Mouse (Mus musculus): ENCODE measurements around the gene Mprip. TPM values are rescaled to one million over a fixed set of nuclear protein-coding genes. Genes with fewer than 3 reads are reported as not detected.

Mprip gene
- polyA plus RNA-seq, 1 experiment from 2014 or later: 56.2 TPM

DNA sequence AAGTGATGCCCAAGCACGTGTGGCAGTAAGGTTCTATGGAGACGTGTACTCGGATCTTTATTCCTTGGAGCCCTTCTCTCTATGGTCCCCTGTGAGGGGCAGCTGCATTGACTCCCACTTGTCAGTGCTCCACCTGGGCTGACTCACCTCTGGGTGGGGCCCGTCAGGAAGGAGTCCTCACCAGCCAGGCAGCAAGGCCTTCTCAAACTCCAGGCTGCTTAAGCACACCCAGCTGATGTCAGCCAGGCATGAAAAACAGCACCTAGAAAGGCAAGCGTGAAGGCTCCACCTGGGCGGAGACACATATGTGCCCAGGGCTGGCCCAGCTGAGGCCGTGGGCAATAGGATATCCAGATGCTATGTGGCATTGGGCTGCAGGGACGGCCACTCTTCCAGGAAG, 18.7 kb upstream of the Mprip start:
- no peak for ATAC-seq (replicated peaks; ENCODE audit: low FRiP score, low TSS enrichment, low read depth)

DNA sequence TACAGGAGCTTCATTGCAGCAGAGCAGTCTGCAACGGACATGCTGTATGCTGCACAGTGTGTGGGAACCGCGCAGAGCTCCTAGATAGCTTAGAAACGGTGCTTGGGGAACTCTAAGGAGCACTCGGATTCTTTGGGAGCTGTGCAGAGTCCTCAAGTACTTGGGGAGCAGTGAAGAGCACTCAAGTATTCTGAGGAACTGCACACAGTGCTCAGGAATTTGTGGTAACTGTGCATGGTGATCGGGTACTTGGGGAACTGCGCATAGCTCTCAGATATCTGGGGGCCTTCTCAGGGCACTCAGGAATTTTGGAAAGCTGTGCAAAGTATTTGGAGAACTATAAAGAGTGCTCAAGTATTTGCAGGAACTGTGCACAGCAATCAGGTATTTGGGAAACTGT, 16.1 kb upstream of the Mprip start:
- WGBS: 52% methylated on average over 7 of the region's 7 CpGs
- DNase-seq (ENCODE audit: low spot score) (no peak), ATAC-seq (replicated peaks; ENCODE audit: low FRiP score, low TSS enrichment, low read depth) (no peak)
- H3K4me2 ChIP-seq (ENCODE audit: low read length): no peak overlapping the region
- no peak overlapping the region for H3K4me3 ChIP-seq (ENCODE audit: low read depth, low read length)
- H3K9me3 ChIP-seq (ENCODE audit: control insufficient read depth, low read length): no peaks in the 10 kb centered on the region
- H3K4me1 ChIP-seq (replicated peaks; ENCODE audit: control insufficient read depth, insufficient read depth, low read length): no peaks in the 10 kb centered on the region
- no peak overlapping the region for H3K9ac ChIP-seq (ENCODE audit: low read length)
- no peaks in the 10 kb centered on the region for H3K27me3 ChIP-seq (replicated peaks; ENCODE audit: control insufficient read depth, insufficient read depth, low read length)
- H3K36me3 ChIP-seq (ENCODE audit: control insufficient read depth, insufficient read depth, low read length): no peaks in the 10 kb centered on the region
- no peak overlapping the region for H3K27ac ChIP-seq (ENCODE audit: low read depth)

More for the DNA sequence above, 18.7 kb upstream of the Mprip start:
- Histone ChIP-seq H3K4me3 (ENCODE audit: low read depth, low read length) (no peak overlapping the region), H3K9me3 (ENCODE audit: control insufficient read depth, low read length) (no peaks in the 10 kb centered on the region), H3K36me3 (ENCODE audit: control insufficient read depth, insufficient read depth, low read length) (no peaks in the 10 kb centered on the region), H3K4me1 (replicated peaks; ENCODE audit: control insufficient read depth, insufficient read depth, low read length) (no peaks in the 10 kb centered on the region), H3K4me2 (ENCODE audit: low read length) (no peak overlapping the region), H3K27me3 (replicated peaks; ENCODE audit: control insufficient read depth, insufficient read depth, low read length) (no peaks in the 10 kb centered on the region), H3K27ac (ENCODE audit: low read depth) (no peak overlapping the region), H3K9ac (ENCODE audit: low read length) (no peak overlapping the region)
- WGBS: 84% methylated on average over 8 of the region's 8 CpGs
- DNase-seq (ENCODE audit: low spot score): peak; percentile 46

DNA sequence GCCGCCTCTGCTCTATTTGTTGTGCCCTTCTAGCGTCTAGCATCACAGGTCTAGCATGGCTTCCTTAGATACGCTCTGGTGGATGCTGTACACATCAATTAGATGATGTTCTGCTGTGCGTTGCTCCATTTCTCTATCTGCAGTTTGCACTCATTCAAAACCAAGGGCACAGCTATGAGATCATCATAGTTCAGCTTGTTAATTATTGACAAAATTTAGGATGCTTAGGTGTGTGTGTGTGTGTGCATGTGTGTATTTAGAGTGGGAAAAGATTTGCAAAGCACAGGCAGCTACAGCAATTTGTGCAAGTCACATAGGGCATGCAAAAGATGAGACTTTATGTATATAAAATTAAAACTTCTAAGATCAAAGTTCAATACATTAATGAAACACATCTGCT, 12.0 kb upstream of the Mprip start:
- H3K27me3 ChIP-seq (replicated peaks; ENCODE audit: control insufficient read depth, insufficient read depth, low read length): no peaks in the 10 kb centered on the region
- no peak for ATAC-seq (replicated peaks; ENCODE audit: low FRiP score, low TSS enrichment, low read depth)
- H3K4me1 ChIP-seq (replicated peaks; ENCODE audit: control insufficient read depth, insufficient read depth, low read length): no peaks in the 10 kb centered on the region
- no peaks in the 10 kb centered on the region for H3K36me3 ChIP-seq (ENCODE audit: control insufficient read depth, insufficient read depth, low read length)
- no peak overlapping the region for H3K9ac ChIP-seq (ENCODE audit: low read length)
- no peak for DNase-seq (ENCODE audit: low spot score)
- WGBS: 57% methylated on average over 4 of the region's 4 CpGs
- no peak overlapping the region for H3K27ac ChIP-seq (ENCODE audit: low read depth)
- no peak overlapping the region for H3K4me3 ChIP-seq (ENCODE audit: low read depth, low read length)
- no peak overlapping the region for H3K4me2 ChIP-seq (ENCODE audit: low read length)
- no peaks in the 10 kb centered on the region for H3K9me3 ChIP-seq (ENCODE audit: control insufficient read depth, low read length)

DNA sequence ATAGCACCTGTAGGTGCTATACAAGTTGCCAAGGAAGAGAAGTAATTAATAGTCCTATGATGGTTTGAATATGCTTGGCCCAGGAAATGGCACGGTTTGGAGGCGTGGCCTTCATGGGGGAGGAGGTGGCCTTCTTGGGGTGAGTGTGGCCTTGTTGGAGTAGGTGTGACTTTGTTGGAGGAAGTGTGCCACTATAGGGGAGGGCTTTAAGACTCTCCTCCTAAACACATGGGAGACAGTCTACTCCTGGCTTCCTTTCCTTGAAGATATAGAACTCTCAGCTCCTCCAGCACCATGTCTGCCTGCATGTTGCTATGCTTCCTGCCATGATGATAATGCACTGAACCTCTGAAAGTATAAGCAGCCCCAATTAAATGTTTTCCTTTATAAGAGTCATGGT, 8.1 kb upstream of the Mprip start:
- Histone ChIP-seq H3K4me1 (replicated peaks; ENCODE audit: control insufficient read depth, insufficient read depth, low read length) (no peaks in the 10 kb centered on the region), H3K27me3 (replicated peaks; ENCODE audit: control insufficient read depth, insufficient read depth, low read length) (no peaks in the 10 kb centered on the region), H3K4me2 (ENCODE audit: low read length) (no peak overlapping the region), H3K9ac (ENCODE audit: low read length) (no peak overlapping the region), H3K9me3 (ENCODE audit: control insufficient read depth, low read length) (no peaks in the 10 kb centered on the region), H3K4me3 (ENCODE audit: low read depth, low read length) (no peak overlapping the region), H3K36me3 (ENCODE audit: control insufficient read depth, insufficient read depth, low read length) (no peaks in the 10 kb centered on the region), H3K27ac (ENCODE audit: low read depth) (no peak overlapping the region)
- ATAC-seq (replicated peaks; ENCODE audit: low FRiP score, low TSS enrichment, low read depth): no peak
- no peak for DNase-seq (ENCODE audit: low spot score)
- WGBS: 79% methylated on average over 2 of the region's 2 CpGs

DNA sequence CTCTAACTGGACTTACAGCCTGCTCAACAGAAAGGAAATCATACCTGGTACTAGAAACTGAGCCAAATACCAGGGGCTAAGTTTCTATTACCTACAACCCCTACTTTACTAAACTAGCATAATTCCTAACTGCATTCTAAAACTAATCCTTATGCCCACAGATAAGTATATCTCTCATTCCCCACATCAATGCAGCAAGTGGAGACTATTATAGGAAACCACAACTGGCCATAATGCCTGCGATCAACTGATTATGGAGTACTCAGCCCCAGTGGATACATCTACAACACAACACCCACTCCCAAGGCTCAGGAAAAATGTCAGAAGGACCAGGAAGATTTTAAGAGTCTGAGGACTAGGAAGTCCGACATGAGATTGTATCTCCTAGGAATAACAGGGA, 7.6 kb upstream of the Mprip start:
- WGBS: 93% methylated on average over 2 of the region's 2 CpGs
- no peak overlapping the region for H3K27ac ChIP-seq (ENCODE audit: low read depth)
- ATAC-seq (replicated peaks; ENCODE audit: low FRiP score, low TSS enrichment, low read depth): no peak
- H3K4me1 ChIP-seq (replicated peaks; ENCODE audit: control insufficient read depth, insufficient read depth, low read length): no peaks in the 10 kb centered on the region
- no peaks in the 10 kb centered on the region for H3K27me3 ChIP-seq (replicated peaks; ENCODE audit: control insufficient read depth, insufficient read depth, low read length)
- no peaks in the 10 kb centered on the region for H3K36me3 ChIP-seq (ENCODE audit: control insufficient read depth, insufficient read depth, low read length)
- no peak overlapping the region for H3K9ac ChIP-seq (ENCODE audit: low read length)
- no peak overlapping the region for H3K4me3 ChIP-seq (ENCODE audit: low read depth, low read length)
- no peak for DNase-seq (ENCODE audit: low spot score)
- no peaks in the 10 kb centered on the region for H3K9me3 ChIP-seq (ENCODE audit: control insufficient read depth, low read length)
- H3K4me2 ChIP-seq (ENCODE audit: low read length): no peak overlapping the region

DNA sequence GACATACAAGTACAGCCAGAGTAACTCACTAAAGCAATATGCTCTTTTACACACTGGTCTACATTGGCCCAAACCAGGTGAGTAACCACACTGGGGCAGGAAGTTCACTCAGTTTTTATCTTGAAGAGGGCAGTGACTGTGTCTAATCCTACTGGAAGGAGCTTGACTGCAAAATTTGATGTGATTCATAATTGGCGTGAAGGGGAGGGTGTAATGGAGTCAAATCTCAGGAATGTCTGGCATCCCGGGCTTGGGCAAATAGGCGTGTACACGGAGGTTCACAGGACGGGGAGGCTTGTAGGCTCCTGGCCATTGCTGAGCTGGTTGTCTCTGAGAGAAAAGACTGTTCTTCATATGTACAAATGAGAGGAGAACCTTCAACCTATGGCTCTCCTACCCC, 5.8 kb upstream of the Mprip start:
- WGBS: 38% methylated on average over 5 of the region's 5 CpGs
- Histone ChIP-seq H3K4me3 (ENCODE audit: low read depth, low read length) (no peak overlapping the region), H3K27me3 (replicated peaks; ENCODE audit: control insufficient read depth, insufficient read depth, low read length) (no peaks in the 10 kb centered on the region), H3K4me1 (replicated peaks; ENCODE audit: control insufficient read depth, insufficient read depth, low read length) (no peaks in the 10 kb centered on the region), H3K27ac (ENCODE audit: low read depth) (no peak overlapping the region), H3K9ac (ENCODE audit: low read length) (no peak overlapping the region), H3K4me2 (ENCODE audit: low read length) (no peak overlapping the region), H3K9me3 (ENCODE audit: control insufficient read depth, low read length) (no peaks in the 10 kb centered on the region), H3K36me3 (ENCODE audit: control insufficient read depth, insufficient read depth, low read length) (no peaks in the 10 kb centered on the region)
- no peak for DNase-seq (ENCODE audit: low spot score)
- no peak for ATAC-seq (replicated peaks; ENCODE audit: low FRiP score, low TSS enrichment, low read depth)

DNA sequence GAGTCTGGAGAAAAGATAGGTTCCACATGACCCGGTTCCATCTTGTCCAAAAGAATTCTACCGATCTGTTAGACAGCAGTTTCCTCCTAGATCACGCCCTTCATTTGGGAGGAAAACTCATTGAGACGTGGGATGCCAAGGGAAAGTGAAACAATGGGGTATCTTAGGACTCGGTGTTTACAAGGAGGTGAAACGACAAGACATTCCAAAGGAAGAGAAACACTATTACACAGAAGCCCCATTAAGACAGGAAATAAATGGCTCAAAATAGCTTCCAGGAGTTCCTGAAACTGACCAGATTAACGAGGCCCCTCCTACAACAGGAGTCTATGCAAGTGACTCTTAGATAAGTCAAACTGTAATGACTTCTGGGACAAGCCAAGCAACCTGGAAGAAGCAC, 5.1 kb upstream of the Mprip start:
- H3K27ac ChIP-seq (ENCODE audit: low read depth): no peak overlapping the region
- no peaks in the 10 kb centered on the region for H3K27me3 ChIP-seq (replicated peaks; ENCODE audit: control insufficient read depth, insufficient read depth, low read length)
- H3K9ac ChIP-seq (ENCODE audit: low read length): no peak overlapping the region
- H3K4me1 ChIP-seq (replicated peaks; ENCODE audit: control insufficient read depth, insufficient read depth, low read length): no peaks in the 10 kb centered on the region
- DNase-seq (ENCODE audit: low spot score): no peak
- no peak overlapping the region for H3K4me3 ChIP-seq (ENCODE audit: low read depth, low read length)
- 45% methylated on average over 7 of the region's 7 CpGs for WGBS
- no peak for ATAC-seq (replicated peaks; ENCODE audit: low FRiP score, low TSS enrichment, low read depth)
- no peaks in the 10 kb centered on the region for H3K9me3 ChIP-seq (ENCODE audit: control insufficient read depth, low read length)
- H3K4me2 ChIP-seq (ENCODE audit: low read length): 0 out of 2 replicates have a peak overlapping the region, but pooled peaks have one; percentile 6
- H3K36me3 ChIP-seq (ENCODE audit: control insufficient read depth, insufficient read depth, low read length): no peaks in the 10 kb centered on the region

DNA sequence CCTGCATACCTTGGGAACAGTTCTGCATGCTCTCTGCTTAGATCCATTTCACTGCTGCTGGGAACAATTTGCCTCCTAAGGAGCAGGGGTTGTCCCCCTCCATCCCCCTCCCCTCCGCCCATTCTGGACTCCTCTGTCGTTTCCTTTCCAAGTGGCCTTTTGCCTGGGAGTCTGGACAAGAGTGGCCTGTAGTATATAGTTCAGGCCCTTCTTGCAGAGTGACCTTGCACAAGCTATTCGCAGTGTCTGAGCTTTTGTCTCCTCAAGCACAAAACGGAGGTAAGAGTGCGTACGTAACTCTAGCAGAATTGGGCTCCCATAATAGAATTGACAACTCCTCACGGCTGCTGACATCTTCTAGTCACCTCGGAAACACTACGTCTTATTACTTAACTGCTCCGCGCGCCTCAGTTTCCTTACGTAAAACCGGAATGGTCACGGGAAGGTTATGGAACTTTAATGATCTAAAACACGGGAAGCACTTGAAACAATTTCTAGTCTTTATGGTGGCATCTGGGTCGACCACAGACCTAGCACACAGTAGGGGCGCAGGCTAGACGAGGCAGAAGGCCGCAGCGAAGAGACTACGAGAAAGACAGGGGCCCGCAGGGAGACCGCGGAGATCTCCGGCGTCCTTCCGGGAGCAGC, 620 bp downstream of the Mprip start:
- H3K4me3 ChIP-seq (ENCODE audit: low read depth, low read length): peak overlapping the region; percentile 76
- peak overlapping the region; percentile 44; the same call in 1 of the 2 replicates for H3K27ac ChIP-seq (ENCODE audit: low read depth)
- ATAC-seq (replicated peaks; ENCODE audit: low FRiP score, low TSS enrichment, low read depth) (0 out of 2 replicates have a peak, but pooled peaks have one; percentile 6), DNase-seq (ENCODE audit: low spot score) (no peak)
- peak overlapping the region; percentile 85 for H3K9ac ChIP-seq (ENCODE audit: low read length)
- no peaks in the 10 kb centered on the region for H3K36me3 ChIP-seq (ENCODE audit: control insufficient read depth, insufficient read depth, low read length)
- no peaks in the 10 kb centered on the region for H3K9me3 ChIP-seq (ENCODE audit: control insufficient read depth, low read length)
- H3K4me2 ChIP-seq (ENCODE audit: low read length): peak overlapping the region; percentile 73
- H3K27me3 ChIP-seq (replicated peaks; ENCODE audit: control insufficient read depth, insufficient read depth, low read length): no peaks in the 10 kb centered on the region
- WGBS: 3% methylated on average over 28 of the region's 28 CpGs
- peaks cover 33% of the 10 kb centered on the region for H3K4me1 ChIP-seq (replicated peaks; ENCODE audit: control insufficient read depth, insufficient read depth, low read length)

DNA sequence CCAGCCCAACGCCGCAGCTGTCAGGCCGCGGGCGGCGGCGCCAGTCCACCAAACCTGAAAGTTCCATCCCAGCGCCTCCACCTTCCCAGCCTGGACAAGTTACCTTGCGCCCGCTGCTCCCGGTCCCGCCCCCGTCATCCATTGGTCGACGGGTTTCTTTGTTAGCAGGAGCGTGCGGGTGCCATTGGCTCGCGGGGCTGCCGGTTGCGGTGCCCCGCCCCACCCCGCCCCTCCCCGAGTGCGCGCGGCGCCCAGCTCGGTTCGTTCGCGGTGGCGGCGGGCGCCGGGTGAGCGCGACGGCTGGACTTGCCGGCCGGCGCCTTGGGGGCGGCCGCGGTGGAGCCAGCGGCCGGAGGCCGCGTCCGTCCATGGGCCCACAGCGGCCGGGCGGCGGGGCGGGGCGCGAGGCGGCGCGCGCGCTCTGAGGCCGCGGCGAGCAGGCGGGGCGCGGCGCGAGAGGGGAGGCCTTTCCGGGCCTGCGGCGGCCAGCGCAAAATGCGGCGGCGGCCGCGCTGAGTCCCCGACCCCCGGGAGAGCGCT, 1.2 kb downstream of the Mprip start:
- under 1% methylated on average over 81 of the region's 82 CpGs for WGBS
- peak overlapping the region; percentile 98 for H3K4me2 ChIP-seq (ENCODE audit: low read length)
- peak; percentile 99 for ATAC-seq (replicated peaks; ENCODE audit: low FRiP score, low TSS enrichment, low read depth)

More for the DNA sequence above, 1.2 kb downstream of the Mprip start:
- Histone ChIP-seq H3K9me3 (ENCODE audit: control insufficient read depth, low read length) (no peaks in the 10 kb centered on the region), H3K36me3 (ENCODE audit: control insufficient read depth, insufficient read depth, low read length) (no peaks in the 10 kb centered on the region), H3K27me3 (replicated peaks; ENCODE audit: control insufficient read depth, insufficient read depth, low read length) (no peaks in the 10 kb centered on the region), H3K4me3 (ENCODE audit: low read depth, low read length) (peak overlapping the region; percentile 76), H3K9ac (ENCODE audit: low read length) (peak overlapping the region; percentile 85), H3K4me1 (replicated peaks; ENCODE audit: control insufficient read depth, insufficient read depth, low read length) (peaks cover 33% of the 10 kb centered on the region), H3K27ac (ENCODE audit: low read depth) (peak overlapping the region; percentile 83)
- DNase-seq (ENCODE audit: low spot score): peak; percentile 94

Data from intestine, embryonic 14.5 days (tissue).